Mouse (Mus musculus): ENCODE measurements at regions not wholly inside any gene's neighbourhood (a gene's known extent, or its start where the extent isn't known, plus 50 kb on each side); places are given as distances from the start of the nearest gene placed in this dataset.
A peak's percentile ranks its signal among the peaks of the same experiment; 100 is the strongest.

DNA sequence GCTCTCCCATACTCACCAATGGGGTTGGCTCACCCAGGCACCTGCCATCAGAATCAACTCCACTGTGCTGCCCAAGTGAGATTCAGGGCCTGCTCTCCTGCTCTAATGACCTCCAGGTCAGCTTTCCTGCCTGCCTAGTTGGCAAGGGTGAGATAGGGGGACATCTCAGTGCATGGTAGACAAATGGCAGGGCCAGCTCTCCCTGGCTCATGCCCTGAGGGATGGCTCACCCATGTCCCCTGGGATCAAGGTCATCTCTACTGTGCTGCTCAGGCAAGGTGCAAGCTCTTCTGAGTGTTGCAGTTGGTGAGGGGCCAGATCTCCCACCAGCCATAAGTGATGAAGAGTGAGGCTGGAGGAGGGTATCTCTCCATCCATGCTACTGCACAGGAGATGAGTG is 161.2 kb downstream of the Diras2 start:
- 0 out of 2 replicates have a peak, but pooled peaks cover 3% of the 10 kb centered on the region for H3K4me1 ChIP-seq (ENCODE audit: control insufficient read depth, insufficient read depth, low read length)
- H3K4me3 ChIP-seq (replicated peaks; ENCODE audit: insufficient read depth, low read depth, low read length), result no peak overlapping the region
- no peak overlapping the region for H3K27ac ChIP-seq (ENCODE audit: insufficient read depth, low read length)
- TF ChIP-seq CTCF (IDR thresholded peaks at IDR 0.05; ENCODE audit: borderline replicate concordance, insufficient read depth, low read depth, low read length), result no peak
- TF ChIP-seq POLR2A (IDR thresholded peaks at IDR 0.05; ENCODE audit: borderline replicate concordance, insufficient read depth, low read length), result no peak
- no peaks in the 10 kb centered on the region for H3K27me3 ChIP-seq (ENCODE audit: control insufficient read depth, insufficient read depth, low read length)
- no peak for DNase-seq

DNA sequence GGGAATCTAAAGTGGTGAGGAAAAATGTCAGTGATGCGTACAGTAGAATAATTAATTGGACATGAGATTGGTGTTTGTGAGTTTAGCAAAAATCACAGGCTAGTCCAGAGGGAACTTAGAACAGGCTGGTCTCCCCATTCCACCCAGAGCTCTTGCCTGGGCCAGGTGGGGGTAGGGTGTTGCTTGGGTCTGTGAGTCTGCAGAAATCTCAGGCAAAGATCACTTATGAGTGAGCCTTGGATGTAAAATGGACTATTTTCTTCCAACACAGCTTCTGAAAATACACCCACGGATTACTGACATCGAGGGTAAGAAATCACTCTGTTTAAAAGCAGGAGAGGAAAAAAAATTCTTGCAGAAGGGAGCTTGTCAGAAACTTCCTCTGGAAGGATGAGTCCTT is 159.1 kb downstream of the Diras2 start:
- Histone ChIP-seq H3K4me3 (replicated peaks; ENCODE audit: insufficient read depth, low read depth, low read length) (no peak overlapping the region), H3K27ac (ENCODE audit: insufficient read depth, low read length) (no peak overlapping the region), H3K4me1 (ENCODE audit: control insufficient read depth, insufficient read depth, low read length) (0 out of 2 replicates have a peak, but pooled peaks cover 3% of the 10 kb centered on the region), H3K27me3 (ENCODE audit: control insufficient read depth, insufficient read depth, low read length) (no peaks in the 10 kb centered on the region)
- 81% methylated on average over 3 of the region's 3 CpGs for WGBS
- no peak for TF ChIP-seq POLR2A (IDR thresholded peaks at IDR 0.05; ENCODE audit: borderline replicate concordance, insufficient read depth, low read length)
- TF ChIP-seq CTCF (IDR thresholded peaks at IDR 0.05; ENCODE audit: borderline replicate concordance, insufficient read depth, low read depth, low read length), result no peak
- no peak for DNase-seq

DNA sequence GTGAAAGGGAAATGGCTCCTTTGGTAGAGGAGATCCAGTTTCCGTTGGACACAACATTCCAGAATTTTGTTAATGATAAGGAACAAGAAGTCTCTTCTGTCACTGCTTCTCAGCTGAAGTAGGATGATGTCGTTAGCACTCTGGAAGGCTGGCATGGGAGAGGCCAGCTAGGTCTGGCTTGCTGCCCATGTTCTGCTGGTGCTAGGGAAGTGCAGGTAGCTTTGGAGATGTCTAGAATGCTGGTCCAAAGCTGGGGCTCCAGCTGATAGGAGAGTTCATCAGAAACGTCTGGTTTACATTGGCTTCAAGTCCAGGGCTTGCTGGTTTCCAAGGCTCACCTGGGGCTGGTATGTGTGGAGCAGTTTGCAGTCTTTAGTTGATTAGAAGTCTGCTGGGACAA is 156.3 kb downstream of the Diras2 start:
- no peak for TF ChIP-seq CTCF (IDR thresholded peaks at IDR 0.05; ENCODE audit: borderline replicate concordance, insufficient read depth, low read depth, low read length)
- TF ChIP-seq POLR2A (IDR thresholded peaks at IDR 0.05; ENCODE audit: borderline replicate concordance, insufficient read depth, low read length), result no peak
- no peaks in the 10 kb centered on the region for H3K27me3 ChIP-seq (ENCODE audit: control insufficient read depth, insufficient read depth, low read length)
- peak; percentile 63 to 69 for DNase-seq
- 42% methylated on average over 3 of the region's 3 CpGs for WGBS
- 0 out of 2 replicates have a peak, but pooled peaks cover 3% of the 10 kb centered on the region for H3K4me1 ChIP-seq (ENCODE audit: control insufficient read depth, insufficient read depth, low read length)
- no peak overlapping the region for H3K27ac ChIP-seq (ENCODE audit: insufficient read depth, low read length)
- no peak overlapping the region for H3K4me3 ChIP-seq (replicated peaks; ENCODE audit: insufficient read depth, low read depth, low read length)

DNA sequence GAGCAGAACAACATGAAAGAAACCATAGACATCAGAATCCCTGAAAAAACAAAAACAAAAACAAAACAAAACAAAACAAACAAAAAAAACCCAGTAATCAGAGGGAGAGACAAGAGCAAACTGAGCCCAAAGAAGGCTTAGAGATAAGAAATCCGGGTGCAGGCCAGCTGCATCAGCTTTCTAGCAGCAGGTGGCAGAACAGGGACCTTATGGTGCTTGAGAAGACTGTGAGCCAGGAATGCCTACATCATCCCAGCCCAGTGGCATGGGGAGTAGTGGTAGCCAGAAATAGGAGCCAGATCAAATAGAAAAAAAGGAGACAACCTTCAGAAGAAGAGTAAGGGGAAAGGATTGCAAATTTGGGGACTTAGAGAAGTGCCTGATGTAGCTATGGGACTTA is 152.8 kb downstream of the Diras2 start:
- WGBS, result 10% methylated on average over 1 of the region's 1 CpGs

DNA sequence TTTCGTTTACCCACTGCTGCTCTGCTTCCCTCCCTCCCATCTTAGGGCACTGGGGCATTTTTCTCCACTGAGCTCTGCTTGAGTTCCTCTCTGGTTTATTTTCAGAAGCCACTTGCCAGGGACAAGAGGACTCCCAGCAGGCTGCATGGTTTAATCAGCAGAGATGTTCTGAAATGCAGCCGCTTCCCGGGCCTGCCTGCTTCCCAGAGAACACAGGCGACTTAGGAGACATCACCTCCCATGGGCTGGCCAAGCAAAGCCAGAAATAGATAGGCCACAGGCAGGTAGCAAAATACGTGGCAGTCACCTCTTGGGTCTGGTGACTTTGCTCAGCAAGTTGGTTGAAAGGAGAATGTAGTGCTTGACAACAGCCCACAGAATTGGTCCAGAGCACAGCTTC is 141.8 kb downstream of the Diras2 start:
- 39% methylated on average over 5 of the region's 5 CpGs for WGBS
- Histone ChIP-seq H3K27ac (ENCODE audit: insufficient read depth, low read length) (no peak overlapping the region), H3K4me1 (ENCODE audit: control insufficient read depth, insufficient read depth, low read length) (no peaks in the 10 kb centered on the region), H3K4me3 (replicated peaks; ENCODE audit: insufficient read depth, low read depth, low read length) (no peak overlapping the region), H3K27me3 (ENCODE audit: control insufficient read depth, insufficient read depth, low read length) (no peaks in the 10 kb centered on the region)
- peak; percentile 59 to 69 for DNase-seq
- no peak for TF ChIP-seq POLR2A (IDR thresholded peaks at IDR 0.05; ENCODE audit: borderline replicate concordance, insufficient read depth, low read length)
- TF ChIP-seq CTCF (IDR thresholded peaks at IDR 0.05; ENCODE audit: borderline replicate concordance, insufficient read depth, low read depth, low read length), result no peak

More for the DNA sequence above, 152.8 kb downstream of the Diras2 start:
- H3K27me3 ChIP-seq (ENCODE audit: control insufficient read depth, insufficient read depth, low read length), result no peaks in the 10 kb centered on the region
- H3K4me3 ChIP-seq (replicated peaks; ENCODE audit: insufficient read depth, low read depth, low read length), result no peak overlapping the region
- H3K4me1 ChIP-seq (ENCODE audit: control insufficient read depth, insufficient read depth, low read length), result no peaks in the 10 kb centered on the region
- DNase-seq, result peak; percentile 47 to 78
- peak; percentile 46; the same call in 1 of the 2 replicates for TF ChIP-seq CTCF (IDR thresholded peaks at IDR 0.05; ENCODE audit: borderline replicate concordance, insufficient read depth, low read depth, low read length)
- TF ChIP-seq POLR2A (IDR thresholded peaks at IDR 0.05; ENCODE audit: borderline replicate concordance, insufficient read depth, low read length), result no peak
- H3K27ac ChIP-seq (ENCODE audit: insufficient read depth, low read length), result peak overlapping the region; percentile 28; the same call in 1 of the 2 replicates

DNA sequence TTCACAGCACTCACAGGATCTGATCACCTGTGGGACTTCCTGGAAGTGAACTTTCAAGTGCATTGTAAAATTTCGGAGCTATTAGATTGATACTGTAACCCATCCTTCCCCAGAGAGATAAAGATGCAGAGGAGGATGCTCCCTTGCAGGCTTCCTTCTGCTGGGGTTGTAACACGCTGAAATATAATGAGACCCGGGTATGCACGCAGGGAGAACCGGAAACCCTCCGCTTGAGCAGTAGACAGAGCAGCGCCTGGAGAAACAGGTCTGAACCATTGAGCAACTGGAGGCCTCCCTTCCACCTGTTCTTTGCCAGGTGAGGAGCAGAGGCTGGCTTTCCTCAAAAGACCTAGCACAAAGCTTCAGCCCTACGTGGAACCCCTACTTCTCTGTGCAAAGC is 135.3 kb downstream of the Diras2 start:
- 92% methylated on average over 8 of the region's 8 CpGs for WGBS
- Histone ChIP-seq H3K4me3 (replicated peaks; ENCODE audit: insufficient read depth, low read depth, low read length) (no peak overlapping the region), H3K27me3 (ENCODE audit: control insufficient read depth, insufficient read depth, low read length) (no peaks in the 10 kb centered on the region), H3K4me1 (ENCODE audit: control insufficient read depth, insufficient read depth, low read length) (no peaks in the 10 kb centered on the region), H3K27ac (ENCODE audit: insufficient read depth, low read length) (no peak overlapping the region)
- no peak for DNase-seq
- TF ChIP-seq CTCF (IDR thresholded peaks at IDR 0.05; ENCODE audit: borderline replicate concordance, insufficient read depth, low read depth, low read length), result no peak
- TF ChIP-seq POLR2A (IDR thresholded peaks at IDR 0.05; ENCODE audit: borderline replicate concordance, insufficient read depth, low read length), result no peak

DNA sequence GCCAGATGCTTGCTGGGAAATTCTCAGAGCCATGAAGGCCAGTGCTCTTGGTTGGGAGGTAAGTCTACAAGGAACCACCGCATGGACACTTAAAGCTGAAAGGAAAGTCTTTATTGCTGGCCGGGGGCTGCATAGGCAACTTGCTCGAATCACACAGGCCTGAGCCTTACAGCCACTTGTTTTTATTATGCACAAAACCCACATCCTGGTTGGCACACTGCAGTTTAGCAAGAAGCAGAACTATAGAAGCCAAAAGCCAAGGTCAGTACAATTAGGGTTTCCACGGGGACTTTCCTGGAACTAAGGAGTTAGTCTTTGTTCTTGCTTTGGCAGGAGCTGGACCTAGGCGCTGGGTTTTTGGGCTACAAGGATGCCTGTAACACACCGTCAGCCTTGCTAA is 132.7 kb downstream of the Diras2 start:
- Histone ChIP-seq H3K4me1 (ENCODE audit: control insufficient read depth, insufficient read depth, low read length) (no peaks in the 10 kb centered on the region), H3K27ac (ENCODE audit: insufficient read depth, low read length) (no peak overlapping the region), H3K27me3 (ENCODE audit: control insufficient read depth, insufficient read depth, low read length) (no peaks in the 10 kb centered on the region), H3K4me3 (replicated peaks; ENCODE audit: insufficient read depth, low read depth, low read length) (no peak overlapping the region)
- no peak for DNase-seq
- TF ChIP-seq POLR2A (IDR thresholded peaks at IDR 0.05; ENCODE audit: borderline replicate concordance, insufficient read depth, low read length) (no peak), CTCF (IDR thresholded peaks at IDR 0.05; ENCODE audit: borderline replicate concordance, insufficient read depth, low read depth, low read length) (no peak)
- WGBS, result 85% methylated on average over 6 of the region's 6 CpGs

DNA sequence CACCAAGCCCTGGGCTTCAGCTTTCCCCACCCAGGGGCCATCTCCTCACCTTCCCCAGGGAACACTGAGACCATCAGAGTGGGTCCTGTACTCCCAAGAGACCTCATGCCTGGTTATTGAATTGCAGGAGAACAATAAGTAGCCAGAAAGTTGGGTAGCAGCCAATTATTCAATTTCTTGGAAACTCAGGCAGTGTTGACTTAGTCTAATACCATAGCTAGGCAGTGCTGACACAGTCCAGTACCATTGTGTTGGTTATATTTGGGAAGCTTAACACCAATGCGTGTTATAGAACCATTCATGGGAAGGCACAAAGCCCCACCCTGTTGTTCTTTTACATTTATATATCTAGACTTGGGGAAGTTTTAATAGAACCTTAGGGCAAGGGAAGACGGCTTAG is 131.9 kb downstream of the Diras2 start:
- Histone ChIP-seq H3K27me3 (ENCODE audit: control insufficient read depth, insufficient read depth, low read length) (no peaks in the 10 kb centered on the region), H3K4me3 (replicated peaks; ENCODE audit: insufficient read depth, low read depth, low read length) (no peak overlapping the region), H3K27ac (ENCODE audit: insufficient read depth, low read length) (no peak overlapping the region), H3K4me1 (ENCODE audit: control insufficient read depth, insufficient read depth, low read length) (no peaks in the 10 kb centered on the region)
- TF ChIP-seq POLR2A (IDR thresholded peaks at IDR 0.05; ENCODE audit: borderline replicate concordance, insufficient read depth, low read length), result no peak
- TF ChIP-seq CTCF (IDR thresholded peaks at IDR 0.05; ENCODE audit: borderline replicate concordance, insufficient read depth, low read depth, low read length), result no peak
- DNase-seq, result no peak
- 88% methylated on average over 2 of the region's 2 CpGs for WGBS
